Mouse (Mus musculus) megakaryocyte, adult 5-6 weeks (primary cell): ENCODE measurements around the gene Sprn. TPM values are rescaled to one million over a fixed set of nuclear protein-coding genes. Genes with fewer than 3 reads are reported as not detected.

Experiments used
- ATAC-seq: 2 replicates; pipeline ENCODE4 v1.8.0; 2016; ENCODE audit warnings: mild to moderate bottlenecking, inconsistent platforms; ENCODE audit not compliant: poor library complexity, severe bottlenecking
- total RNA-seq, 2 experiments: library from RNA; stranded (forward) in 1 of 2; stranded (reverse) in 1 of 2; fragments of 153-499, 151-499 nt in 1 of 2; fragments of 221-1000, 200-1000 nt in 1 of 2; gene quantifications; 2 replicates each; pipeline versions ENCODE4 v1.2.3 to v1.2.4; 2015 to 2017

The Sprn gene
- total RNA-seq, 2 experiments from 2014 or later: not detected

DNA sequence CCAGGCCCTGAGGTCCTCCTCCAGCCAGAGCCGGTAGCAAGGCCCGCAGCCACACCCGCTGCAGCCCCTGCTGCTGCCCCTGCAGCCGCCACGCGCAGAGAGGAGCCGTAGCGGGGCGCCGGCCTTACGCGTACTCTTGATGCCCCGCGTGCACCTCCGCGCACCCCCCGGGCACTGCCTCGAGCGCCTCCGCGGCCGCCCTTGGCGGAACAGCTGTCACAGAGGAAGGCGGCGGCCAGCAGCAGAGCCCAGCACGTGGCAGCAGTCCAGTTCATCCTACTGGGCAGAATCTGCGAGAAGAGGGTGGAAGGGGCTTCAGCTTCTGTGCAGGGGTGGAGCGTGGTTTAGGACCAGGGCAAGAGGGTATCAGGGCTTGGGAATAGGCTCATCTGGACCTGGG, 1.3 kb downstream of the Sprn start:
- ATAC-seq: no peak

DNA sequence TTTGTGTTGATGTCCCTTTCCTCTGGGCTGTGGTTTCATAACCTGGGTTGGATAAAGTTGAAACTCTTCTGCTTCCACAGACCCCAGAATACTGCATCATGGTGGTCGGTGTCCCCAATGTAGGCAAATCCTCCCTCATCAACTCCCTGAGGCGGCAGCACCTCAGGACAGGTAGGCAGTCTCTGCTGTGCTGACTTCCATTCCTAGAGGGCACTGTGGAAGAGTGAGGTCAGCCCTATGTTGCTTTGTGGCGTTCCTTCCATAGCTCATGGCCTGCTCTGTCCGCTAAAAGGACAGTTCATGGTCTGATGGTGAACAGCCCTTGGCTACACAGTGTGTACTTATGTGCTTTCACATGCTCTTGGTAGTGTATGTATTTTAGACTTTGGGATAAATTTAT, 10.1 kb downstream of the Sprn start:
- ATAC-seq: no peak

DNA sequence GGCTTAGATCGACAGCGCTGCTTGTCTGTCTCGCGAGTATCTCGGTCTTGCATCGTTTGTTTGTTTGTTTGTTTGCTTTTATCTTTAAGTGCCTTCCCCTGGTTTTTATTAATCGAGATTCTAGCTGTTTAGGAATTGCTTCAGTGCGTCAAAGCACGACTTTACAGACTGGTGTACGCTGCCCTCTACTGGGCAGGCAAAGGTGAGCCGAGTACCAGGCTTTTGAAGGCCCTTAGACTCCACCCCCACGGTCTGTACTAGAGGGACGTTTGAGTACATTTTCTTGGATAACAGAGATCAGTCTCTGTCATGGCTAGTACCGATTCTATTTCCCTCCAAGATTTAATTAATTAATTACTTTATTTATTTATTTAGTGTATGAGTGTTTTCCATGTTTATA, 13.3 kb downstream of the Sprn start:
- ATAC-seq: peak; percentile 73

DNA sequence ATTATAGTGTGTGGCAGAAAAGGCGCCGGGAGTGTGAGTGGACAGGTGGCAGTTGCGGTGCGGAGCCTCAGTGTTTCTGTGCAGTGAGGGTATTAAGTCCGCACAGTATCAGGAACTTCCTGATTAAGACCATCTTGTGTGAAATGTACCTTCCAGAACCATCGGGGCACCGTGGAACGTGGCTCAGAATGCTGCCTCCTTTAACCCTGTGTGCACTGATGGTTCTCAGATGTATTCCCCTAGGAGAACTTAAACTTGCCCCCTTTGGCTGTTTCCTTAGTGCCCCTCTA, 16.7 kb downstream of the Sprn start:
- no peak for ATAC-seq

DNA sequence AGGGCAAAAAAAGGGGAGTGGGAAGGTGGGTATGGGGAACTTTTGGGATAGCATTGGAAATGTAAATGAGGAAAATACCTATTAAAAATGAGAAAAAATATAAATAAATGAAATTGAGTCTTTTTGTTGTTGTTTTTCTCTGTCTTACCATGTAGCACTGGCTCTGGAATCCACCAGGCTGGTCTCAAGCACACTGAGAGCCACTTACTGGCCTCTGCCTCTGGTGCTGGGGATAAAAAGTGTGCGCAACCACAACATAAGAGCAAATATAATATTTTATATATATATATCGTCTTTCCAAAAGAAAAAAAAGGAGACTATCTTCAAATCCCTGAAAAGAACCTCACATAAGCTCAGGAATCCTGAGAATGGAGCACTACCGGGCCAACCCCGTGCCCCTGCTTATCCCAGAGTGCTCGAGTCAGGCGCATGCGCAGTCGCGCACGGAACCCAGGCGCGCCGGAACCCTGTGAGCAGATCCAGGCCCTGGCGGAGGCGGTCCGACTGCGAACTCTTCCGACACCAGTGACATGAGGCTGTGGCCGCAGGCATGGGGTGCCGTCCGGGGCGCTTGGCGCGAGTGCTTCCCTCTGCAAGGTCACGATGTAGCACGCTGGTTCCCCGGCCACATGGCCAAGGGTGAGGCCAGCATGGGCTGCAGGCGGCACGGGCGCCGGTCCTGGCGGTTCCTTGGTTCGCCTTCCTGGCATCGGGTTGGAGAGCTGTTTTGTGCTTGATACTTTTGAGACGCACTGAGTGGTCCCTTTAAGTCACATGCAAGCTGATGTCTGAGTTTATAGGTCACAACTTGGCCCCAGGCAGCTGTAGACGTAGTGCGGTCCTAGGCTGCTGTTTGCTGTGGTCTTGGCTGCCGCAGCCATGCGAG, 17.3 kb downstream of the Sprn start, which contains the start of gene Mtg1:
Gene Mtg1 (plus strand): TSS at position 430 of the 886 bp plus-strand sequence.
- peak; percentile 80 for ATAC-seq

DNA sequence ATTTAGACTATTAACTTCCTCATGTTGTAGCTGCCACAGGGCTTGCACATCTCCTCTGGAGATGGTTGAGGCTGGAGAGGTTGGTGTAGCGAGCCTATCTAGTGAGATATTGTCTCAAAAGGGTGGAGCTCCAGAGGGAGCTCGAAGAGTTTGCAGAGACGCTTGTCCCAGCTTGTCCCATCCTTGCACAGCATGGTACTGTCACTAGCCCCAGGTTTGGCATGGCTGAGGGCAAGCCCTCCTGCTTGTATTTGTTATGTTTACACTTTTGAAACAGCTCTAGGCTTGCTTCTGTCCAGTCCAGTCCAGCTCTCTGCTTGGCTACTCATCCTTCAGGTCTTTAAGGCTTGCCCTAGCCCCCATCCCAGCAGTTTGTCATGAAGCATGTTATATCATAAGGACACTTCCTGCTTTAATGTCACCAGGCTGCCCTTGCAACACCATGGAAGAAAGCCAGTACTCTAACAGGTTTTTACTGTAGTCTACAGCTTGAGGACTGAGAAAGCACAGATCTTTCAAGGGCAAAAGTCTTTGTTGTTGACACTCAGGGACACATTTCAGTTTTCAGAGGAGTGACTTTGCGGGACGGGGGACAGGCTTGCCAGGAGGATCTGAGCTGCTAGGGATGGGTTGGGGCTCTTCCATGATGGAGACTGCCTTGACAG, 19.4 kb downstream of the Sprn start:
- ATAC-seq: peak; percentile 25

DNA sequence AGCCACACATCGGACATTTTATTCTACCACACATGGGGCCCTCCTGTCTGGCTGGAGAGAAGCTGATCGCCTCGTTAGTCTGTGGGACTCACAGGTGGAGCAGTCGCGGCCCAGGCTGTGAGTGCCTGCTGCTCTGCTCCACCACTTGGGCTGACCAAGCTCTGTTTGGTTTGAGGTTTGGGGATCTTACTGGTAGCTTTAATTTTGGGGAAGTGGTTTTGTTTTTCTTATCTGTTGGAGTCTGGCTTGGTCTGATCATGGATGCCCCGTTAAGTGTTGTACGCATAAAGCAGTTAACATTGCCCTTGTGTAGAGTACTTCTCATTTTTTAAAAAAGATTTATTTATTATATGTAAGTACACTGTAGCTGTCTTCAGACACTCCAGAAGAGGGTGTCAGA, 20.6 kb downstream of the Sprn start:
- peak; percentile 36 for ATAC-seq

DNA sequence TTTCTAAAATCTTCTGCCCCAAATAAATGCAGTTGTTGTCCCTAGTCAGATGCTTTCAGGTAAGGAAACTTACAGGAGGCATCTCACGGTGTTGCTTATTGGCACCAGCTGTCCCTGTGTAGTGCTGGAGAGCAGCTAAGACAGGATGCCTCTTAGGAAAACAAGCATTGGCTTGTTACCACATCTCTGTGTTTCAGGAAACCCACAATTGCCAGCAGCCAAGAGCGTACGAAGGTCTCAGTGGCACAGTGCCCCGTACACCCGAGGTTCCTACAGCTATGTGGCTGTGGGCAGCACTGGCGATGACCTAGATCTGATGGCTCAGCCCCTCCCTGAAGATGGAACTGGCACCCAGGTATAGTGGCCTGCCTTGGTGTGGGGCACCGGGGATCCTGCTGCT, 22.5 kb downstream of the Sprn start:
- peak; percentile 49 for ATAC-seq

DNA sequence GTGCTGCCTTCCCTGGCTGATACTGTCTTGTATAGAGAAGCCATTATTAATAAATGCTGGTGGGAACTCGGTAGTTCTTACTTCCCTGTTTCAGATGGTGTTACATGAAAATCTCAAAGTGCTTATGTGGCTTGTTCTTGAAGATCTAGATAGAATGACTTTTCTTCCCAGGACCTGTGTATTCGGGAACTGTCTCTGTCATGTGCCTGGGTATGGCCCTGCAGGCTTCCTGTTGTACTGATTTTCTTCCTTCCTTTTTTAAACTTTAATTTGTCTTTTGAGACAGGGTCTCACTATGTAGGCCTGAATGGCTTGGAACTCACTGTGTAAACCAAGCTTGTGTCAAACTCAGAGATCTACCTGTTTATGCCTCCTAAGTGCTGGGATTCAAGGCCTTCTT, 26.8 kb downstream of the Sprn start:
- ATAC-seq: no peak

DNA sequence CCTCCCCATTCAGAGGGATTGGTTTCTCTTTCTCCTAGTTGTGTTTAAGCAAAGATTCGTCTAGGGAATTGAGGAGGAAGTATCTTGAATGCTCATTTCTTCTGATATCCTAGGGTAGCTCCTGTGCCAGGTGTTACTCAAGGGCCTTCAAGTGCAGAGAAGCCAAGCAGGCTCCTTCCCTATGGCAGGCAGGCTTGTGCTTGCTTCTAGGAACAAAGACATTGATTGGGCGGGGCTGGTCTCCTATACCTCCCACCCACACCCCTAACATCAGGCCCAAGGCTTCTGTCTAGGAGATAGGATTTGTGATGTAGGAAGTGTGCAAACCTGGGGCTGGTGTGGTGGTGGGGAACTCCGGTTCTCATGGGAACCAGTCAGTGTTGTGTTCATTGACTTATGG, 27.7 kb downstream of the Sprn start:
- no peak for ATAC-seq

DNA sequence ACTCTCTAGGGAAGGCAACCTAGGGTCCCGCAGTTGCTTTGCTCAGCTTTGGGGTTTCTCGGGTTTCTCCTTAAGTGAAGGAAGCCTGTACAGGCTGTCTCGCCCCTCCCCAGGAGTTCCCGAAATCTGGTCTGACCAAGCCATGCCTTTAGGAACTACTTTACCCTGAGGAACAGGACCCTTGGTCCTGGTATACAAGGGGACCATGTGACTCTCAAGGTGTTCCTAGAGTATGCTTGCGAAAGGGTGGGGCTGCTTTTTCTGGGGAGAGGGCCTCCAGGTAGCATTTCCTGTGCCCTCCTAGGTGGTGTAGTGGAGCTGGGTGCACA, 28.7 kb downstream of the Sprn start:
- peak; percentile 9; the same call in 1 of the 2 replicates for ATAC-seq

DNA sequence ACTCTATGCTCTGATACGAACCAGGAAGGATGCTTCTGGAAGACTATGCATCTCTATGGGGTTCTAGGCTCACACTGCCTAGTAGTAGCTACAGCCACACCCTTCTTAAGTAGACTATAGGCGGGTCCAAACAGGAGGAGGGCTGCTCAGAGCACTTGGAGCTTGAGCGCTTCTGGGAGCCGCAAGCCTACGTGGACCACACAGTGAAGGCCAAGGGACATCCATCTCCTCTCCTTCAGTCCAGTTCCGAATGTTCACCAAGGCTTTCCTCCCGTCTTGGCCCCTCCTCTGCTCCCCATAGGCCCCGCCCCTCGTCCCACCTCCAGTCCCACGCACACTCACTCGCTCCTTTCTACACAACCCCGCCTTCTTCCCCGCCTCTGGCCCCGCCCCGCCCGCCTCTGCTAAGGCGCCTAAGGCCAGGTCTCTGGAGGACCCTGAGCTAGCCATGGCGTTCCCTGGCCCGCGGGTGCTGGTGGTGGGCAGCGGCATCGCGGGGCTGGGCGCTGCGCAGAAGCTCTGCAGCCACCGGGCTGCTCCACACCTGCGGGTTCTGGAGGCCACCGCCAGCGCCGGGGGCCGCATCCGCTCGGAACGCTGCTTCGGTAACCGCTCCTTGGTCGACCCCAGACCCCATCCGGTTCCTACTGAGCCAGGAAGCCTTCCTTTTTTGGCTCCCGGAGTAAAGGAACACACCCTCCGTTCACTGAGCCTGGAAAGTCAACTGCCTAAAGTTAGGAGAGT, 29.2 kb downstream of the Sprn start:
- ATAC-seq: peak; percentile 94

DNA sequence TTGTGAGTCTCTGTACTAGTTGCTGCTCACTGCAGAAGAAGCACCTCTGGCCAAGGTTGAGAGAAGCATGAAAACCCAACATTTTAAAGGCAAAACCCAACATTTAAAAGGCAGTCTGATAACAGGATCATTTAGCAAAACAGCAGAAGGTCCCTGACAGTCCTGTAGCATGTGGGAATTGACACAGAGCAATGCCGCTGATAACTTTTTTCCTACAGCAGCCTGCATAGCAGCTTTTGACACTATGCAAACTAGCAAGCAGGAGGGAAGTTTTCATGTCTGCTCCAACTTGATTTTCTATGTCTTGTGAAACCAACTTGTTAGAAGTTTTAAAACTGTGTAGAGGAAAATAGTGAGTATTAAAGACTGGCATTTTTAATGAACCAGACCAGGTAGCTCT, 30.3 kb downstream of the Sprn start:
- ATAC-seq: no peak

DNA sequence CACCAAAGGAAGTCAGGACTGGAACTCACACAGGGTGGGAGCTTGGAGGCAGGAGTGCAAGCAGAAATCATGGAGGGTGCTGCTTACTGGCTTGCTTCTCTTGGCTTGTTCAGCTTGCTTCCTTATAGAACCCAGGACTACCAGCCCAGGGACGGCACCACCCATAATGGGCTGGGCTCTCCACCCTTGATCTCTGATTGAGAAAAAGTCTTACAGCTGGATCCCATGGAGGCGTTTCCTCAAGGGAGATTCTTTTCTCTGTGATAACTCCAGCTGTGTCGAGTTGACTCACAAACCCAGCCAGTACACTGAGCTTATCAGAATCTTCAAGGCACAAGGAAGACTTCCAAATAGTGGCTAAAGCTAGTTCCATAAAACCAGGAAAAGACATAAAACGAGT, 31.9 kb downstream of the Sprn start:
- no peak for ATAC-seq

DNA sequence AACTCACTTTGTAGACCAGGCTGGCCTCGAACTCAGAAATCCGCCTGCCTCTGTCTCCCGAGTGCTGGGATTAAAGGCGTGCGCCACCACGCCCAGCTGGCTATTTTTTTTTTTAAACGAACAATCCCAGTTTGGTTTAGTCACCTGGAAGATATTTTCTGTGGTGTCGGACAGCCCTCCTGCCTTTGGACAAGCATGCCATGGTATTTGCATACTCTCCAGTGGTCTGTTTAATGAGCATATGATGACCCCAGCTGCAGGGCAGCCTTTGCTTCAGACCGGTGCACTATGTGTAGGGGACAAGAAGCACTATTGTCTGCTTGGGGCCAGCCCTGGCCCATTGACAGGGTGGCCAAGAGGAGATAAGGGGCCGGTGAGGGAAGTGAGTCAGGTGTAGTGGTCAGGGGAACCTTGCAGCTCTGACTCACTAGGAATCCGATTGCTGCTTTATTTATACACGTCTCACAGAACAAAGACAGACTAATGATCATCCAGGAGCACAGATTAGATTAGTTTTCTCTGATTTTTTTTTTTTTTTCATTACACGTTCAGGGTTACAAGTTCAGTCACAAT, 33.3 kb downstream of the Sprn start:
- ATAC-seq: no peak

DNA sequence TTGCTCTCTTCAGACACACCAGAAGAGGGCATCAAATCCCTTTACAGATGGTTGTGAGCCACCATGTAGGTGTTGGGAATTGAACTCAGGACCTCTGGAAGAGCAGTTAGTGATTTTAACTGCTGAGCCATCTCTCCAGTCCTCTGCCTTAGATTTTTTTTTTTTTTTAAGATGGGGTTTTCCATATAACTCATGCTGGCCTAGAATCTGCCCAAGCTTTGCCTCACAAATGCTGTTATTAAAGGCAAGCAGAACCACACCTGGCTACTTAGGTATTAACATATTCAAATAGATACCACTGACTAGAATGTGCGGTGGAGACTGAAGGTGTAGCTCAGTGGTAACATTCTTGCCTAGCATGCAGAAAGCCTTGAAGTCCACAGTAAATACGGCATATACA, 34.2 kb downstream of the Sprn start:
- no peak for ATAC-seq

DNA sequence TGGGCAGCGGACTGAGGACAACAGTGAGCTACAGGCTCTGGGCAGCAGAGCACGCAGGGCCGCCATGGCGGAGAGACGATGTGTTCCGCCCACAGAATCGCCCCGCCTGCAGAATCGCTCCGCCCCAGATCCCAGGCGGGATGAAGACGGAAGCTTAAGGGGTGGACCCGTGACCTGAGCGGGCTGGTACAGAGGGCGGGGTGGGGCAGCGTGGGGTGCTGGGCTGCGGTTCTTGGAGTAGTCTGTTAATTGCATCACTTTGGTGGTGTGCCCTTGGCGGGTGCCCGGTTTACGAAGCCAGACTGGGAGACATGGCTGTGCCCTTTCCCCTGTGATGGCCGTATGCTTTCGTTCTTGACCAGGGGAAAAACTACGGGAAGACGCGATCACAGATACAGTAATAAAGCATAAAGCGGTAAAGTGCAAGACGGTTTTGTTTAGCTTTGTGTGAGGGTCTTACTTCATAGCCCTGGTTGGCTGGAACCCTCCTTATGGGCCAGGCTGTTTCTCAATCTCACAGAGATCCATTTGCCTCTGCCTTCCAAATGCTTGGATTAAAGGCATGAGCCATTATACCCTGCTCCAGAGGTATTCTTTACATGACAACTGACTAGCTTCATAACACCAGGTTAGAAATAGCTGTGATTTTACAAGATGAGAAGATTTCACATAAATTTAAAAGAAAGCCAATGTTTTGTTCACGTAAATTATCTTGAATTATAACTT, 38.2 kb downstream of the Sprn start, which contains the start of gene Echs1:
Gene Echs1 (minus strand): TSS at position 148 of the 726 bp plus-strand sequence.
- peak; percentile 90 for ATAC-seq

DNA sequence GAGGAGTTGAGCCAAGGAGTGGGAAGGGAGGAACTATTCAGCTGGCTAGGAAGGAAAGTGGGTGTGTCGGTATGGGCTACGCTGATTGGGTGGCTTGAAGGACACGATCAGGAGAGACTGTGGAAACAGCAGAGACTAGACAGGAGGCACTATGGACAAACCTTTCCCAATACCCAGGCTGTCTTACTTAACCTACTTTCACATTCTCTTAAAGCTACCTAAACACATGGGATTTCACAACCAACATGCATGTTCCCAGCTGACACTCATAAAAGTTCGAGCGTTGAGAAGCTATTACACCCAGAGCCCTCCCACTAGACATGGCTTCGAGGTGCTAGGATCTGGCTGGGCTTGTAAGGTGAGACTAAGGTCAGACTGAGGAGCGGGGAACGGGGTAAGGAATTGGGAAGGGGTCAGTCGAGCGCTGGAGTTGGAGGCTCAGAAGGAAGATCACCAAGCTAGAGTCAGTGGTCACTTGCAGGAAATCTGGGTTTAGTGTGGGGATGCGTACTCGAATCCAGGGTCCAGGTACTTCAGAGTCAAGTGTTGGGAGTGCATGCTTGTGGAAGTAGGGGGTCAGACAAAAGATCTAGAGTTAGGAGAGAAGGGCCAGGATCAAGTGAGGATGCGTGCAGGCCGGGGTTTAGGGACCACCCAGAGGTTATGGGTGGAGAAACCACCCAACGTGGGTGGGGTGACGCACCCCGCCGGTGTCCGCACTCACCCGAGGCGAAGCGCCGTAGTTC, 38.9 kb downstream of the Sprn start, which contains the start of gene Paox:
Gene Paox (plus strand): TSS at position 217 of the 746 bp plus-strand sequence.
- ATAC-seq: peak; percentile 69

DNA sequence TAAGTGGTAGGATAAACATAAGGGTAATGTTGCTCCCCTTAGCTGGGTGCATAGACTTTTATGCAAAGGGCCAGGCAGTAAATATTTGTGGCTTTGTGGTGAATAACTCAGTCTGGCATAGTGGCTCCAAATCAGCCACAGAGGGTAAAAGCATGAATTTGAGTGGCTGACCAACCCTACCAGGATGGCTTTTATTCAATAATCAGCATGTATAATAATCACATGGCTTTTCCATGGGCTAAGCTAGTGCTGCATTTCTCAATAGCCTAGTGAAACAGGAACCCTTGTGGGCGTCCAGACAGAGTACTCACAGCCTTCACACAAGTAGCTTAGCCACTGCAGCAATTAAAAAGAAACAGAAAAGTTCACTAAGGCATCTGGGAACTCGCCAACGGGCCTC, 42.7 kb downstream of the Sprn start:
- ATAC-seq: peak; percentile 24; the same call in 1 of the 2 replicates

DNA sequence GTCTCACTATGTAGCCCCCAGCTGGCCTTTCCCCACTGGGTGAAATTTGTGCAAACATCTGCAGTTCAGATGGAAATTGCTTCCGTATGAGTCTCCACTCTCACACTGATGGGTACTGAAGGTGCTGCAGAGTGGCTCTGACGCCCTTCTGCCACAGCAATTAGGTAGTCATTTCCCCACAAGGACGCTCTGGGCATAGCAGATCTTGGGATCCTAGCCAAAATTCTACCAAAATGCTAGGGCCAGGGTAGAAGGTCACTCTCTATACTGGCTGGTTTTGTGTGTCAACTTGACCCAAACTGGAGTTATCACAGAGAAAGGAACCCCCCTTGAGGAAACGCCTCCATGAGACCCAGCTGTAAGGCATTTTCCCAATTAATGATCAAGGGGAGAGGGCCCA, 50.7 kb downstream of the Sprn start:
- no peak for ATAC-seq
